Mouse (Mus musculus): ENCODE results near the gene Rarb.

- no peak for TF ChIP-seq CTCF (IDR thresholded peaks at IDR 0.05; ENCODE audit: low read depth, low read length)
- TF ChIP-seq POLR2A (IDR thresholded peaks at IDR 0.05; ENCODE audit: insufficient read depth, low read length): no peak
- no peak for TF ChIP-seq EP300 (IDR thresholded peaks at IDR 0.05; ENCODE audit: insufficient read depth, low read depth, low read length)
These were observed 90.6 kb downstream of the Rarb start for GRCm38 (mm10) chr14:16728175-16728838.
